Mouse (Mus musculus) bone marrow, adult 2 months (tissue): ENCODE measurements around the gene Mertk. TPM values are rescaled to one million over a fixed set of nuclear protein-coding genes. Genes with fewer than 3 reads are reported as not detected.

Experiments
- H3K27ac ChIP-seq: fragments of 200-500 bp; 2 replicates; pipeline ENCODE4 v1.5.1; 2012; ENCODE audit warnings: low read depth, mild to moderate bottlenecking, control low read depth, inconsistent platforms, low read length; ENCODE audit not compliant: control insufficient read depth, poor library complexity, insufficient read depth
- H3K4me1 ChIP-seq: fragments of 200-500 bp; 2 replicates; pipeline ENCODE4 v1.6.1; 2011; ENCODE audit warnings: low read length; ENCODE audit not compliant: control insufficient read depth, insufficient read depth
- H3K4me3 ChIP-seq: fragments of 200-500 bp; replicated peaks from 2 replicates; pipeline ENCODE3; 2011; ENCODE audit warnings: mild to moderate bottlenecking, low read depth, low read length, control low read depth; ENCODE audit not compliant: control insufficient read depth
- CTCF ChIP-seq: fragments of 200-500 bp; IDR thresholded peaks from 2 replicates; pipeline ENCODE4 v1.5.1; 2011; ENCODE audit warnings: low read length, control low read depth; ENCODE audit not compliant: control insufficient read depth, insufficient read depth
- POLR2A ChIP-seq: fragments of 200-500 bp; IDR thresholded peaks from 2 replicates; pipeline ENCODE4 v1.6.1; 2011; ENCODE audit warnings: low read depth, mild to moderate bottlenecking, control low read depth, low read length, borderline replicate concordance; ENCODE audit not compliant: control insufficient read depth
- WGBS: fragments of 180-500 bp; shearing (Covaris S2); methylation state at CpG from one replicate; pipeline ENCODE4 v1.1.7; 2018; 5-methylcytosine and 5-hydroxymethylcytosine counted together
- polyA plus RNA-seq: library from polyadenylated mRNA; stranded (reverse); fragments of >200 nt; gene quantifications from 2 replicates; pipeline ENCODE4 v1.2.4, GENCODE M21; 2011; ENCODE audit warnings: low replicate concordance; ENCODE audit not compliant: missing spikeins, insufficient read depth, insufficient read length

The Mertk gene
- polyA plus RNA-seq, 1 experiment: 4.9 TPM

- no peaks in the 10 kb centered on the region for H3K4me1 ChIP-seq
- WGBS: 62% methylated on average over 9 of the region's 9 CpGs
- H3K4me3 ChIP-seq: no peak overlapping the region
- H3K27ac ChIP-seq: no peak overlapping the region
- TF ChIP-seq CTCF (no peak), POLR2A (no peak)
Measured at GRCm38 (mm10) chr2:128762008-128762407, 63.3 kb downstream of the Mertk start.

- H3K27ac ChIP-seq: no peak overlapping the region
- no peaks in the 10 kb centered on the region for H3K4me1 ChIP-seq
- WGBS: 84% methylated on average over 1 of the region's 1 CpGs
- no peak overlapping the region for H3K4me3 ChIP-seq
- no peak for TF ChIP-seq POLR2A
- no peak for TF ChIP-seq CTCF
Measured at GRCm38 (mm10) chr2:128765787-128766186, 67.0 kb downstream of the Mertk start.

GRCm38 (mm10) chr2:128768545-128769247, 69.9 kb downstream of the Mertk start:
- Histone ChIP-seq H3K27ac (no peak overlapping the region), H3K4me1 (no peaks in the 10 kb centered on the region; the same call in 1 of the 2 replicates), H3K4me3 (no peak overlapping the region)
- TF ChIP-seq CTCF (no peak), POLR2A (no peak)
- 74% methylated on average over 4 of the region's 4 CpGs for WGBS

- Histone ChIP-seq H3K4me3 (no peak overlapping the region), H3K4me1 (no peaks in the 10 kb centered on the region; the same call in 1 of the 2 replicates), H3K27ac (no peak overlapping the region)
- 79% methylated on average over 6 of the region's 6 CpGs for WGBS
- TF ChIP-seq POLR2A (no peak), CTCF (no peak)
Measured at GRCm38 (mm10) chr2:128770557-128770956, 71.8 kb downstream of the Mertk start.

GRCm38 (mm10) chr2:128771048-128771447, 72.3 kb downstream of the Mertk start:
- no peak overlapping the region for H3K27ac ChIP-seq
- WGBS: 39% methylated on average over 4 of the region's 4 CpGs
- TF ChIP-seq CTCF (no peak), POLR2A (no peak)
- no peaks in the 10 kb centered on the region; the same call in 1 of the 2 replicates for H3K4me1 ChIP-seq
- no peak overlapping the region for H3K4me3 ChIP-seq

GRCm38 (mm10) chr2:128771750-128772338, 73.1 kb downstream of the Mertk start:
- Histone ChIP-seq H3K4me3 (no peak overlapping the region), H3K4me1 (no peaks in the 10 kb centered on the region; the same call in 1 of the 2 replicates), H3K27ac (no peak overlapping the region)
- TF ChIP-seq CTCF (no peak), POLR2A (no peak)
- 80% methylated on average over 7 of the region's 7 CpGs for WGBS

GRCm38 (mm10) chr2:128782231-128782630, 83.5 kb downstream of the Mertk start:
- WGBS: 62% methylated on average over 5 of the region's 5 CpGs
- Histone ChIP-seq H3K4me3 (no peak overlapping the region), H3K27ac (no peak overlapping the region)

GRCm38 (mm10) chr2:128783660-128784345, 85.0 kb downstream of the Mertk start:
- Histone ChIP-seq H3K4me3 (no peak overlapping the region), H3K27ac (no peak overlapping the region), H3K4me1 (peaks cover 1% of the 10 kb centered on the region; the same call in 1 of the 2 replicates)
- TF ChIP-seq POLR2A: no peak
- no peak for TF ChIP-seq CTCF
- WGBS: 81% methylated on average over 10 of the region's 10 CpGs

More at GRCm38 (mm10) chr2:128782231-128782630, 83.5 kb downstream of the Mertk start:
- peaks cover 1% of the 10 kb centered on the region; the same call in 1 of the 2 replicates for H3K4me1 ChIP-seq
- TF ChIP-seq CTCF (no peak), POLR2A (no peak)
